Mouse (Mus musculus) heart, embryonic 14.5 days (tissue): ENCODE data around the gene Adcy10. TPM values are rescaled to one million over a fixed set of nuclear protein-coding genes. Genes with fewer than 3 reads are reported as not detected.

ENCODE experiments used
- polyA plus RNA-seq: library from polyadenylated mRNA; unstranded; fragments of >200 nt; fragmentation: Nextera tagmentation; extraction: Ambion mirVana; gene quantifications from 2 replicates; pipeline ENCODE4 v1.2.1, GENCODE M21; 2014

Gene Adcy10
- polyA plus RNA-seq, 1 experiment from 2014 or later, result 0.09 TPM

Other genes with a start within 250 kb of the Adcy10 start
- gene Tiprl, start 248.2 kb upstream of the Adcy10 start, polyA plus RNA-seq, result 85.2 and 89.7 TPM in 2 replicates
- gene Gpr161, start 189.4 kb upstream of the Adcy10 start, polyA plus RNA-seq, result 0.57 and 1.0 TPM in 2 replicates
- gene Dcaf6, start 24.7 kb upstream of the Adcy10 start, polyA plus RNA-seq, result 21.6 and 24.7 TPM in 2 replicates
- 311 and 319 TPM in 2 replicates for gene Mpc2, start 24.5 kb upstream of the Adcy10 start, polyA plus RNA-seq
- 121 TPM in 2 replicates for gene Mpzl1, start 149.4 kb downstream of the Adcy10 start, polyA plus RNA-seq
- 81.2 and 86.3 TPM in 2 replicates for gene Rcsd1, start 224.6 kb downstream of the Adcy10 start, polyA plus RNA-seq